Mouse (Mus musculus): ENCODE data around the gene Lcn9.

- TF ChIP-seq CTCF (IDR thresholded peaks at IDR 0.05; ENCODE audit: low read depth, low read length) (no peak), POLR2A (IDR thresholded peaks at IDR 0.05; ENCODE audit: borderline replicate concordance, low read depth, low read length) (no peak)
These were observed 29.7 kb downstream of the Lcn9 start for GRCm38 (mm10) chr2:25852626-25853025.
